Mouse (Mus musculus) lung, adult 18-20 months (tissue): ENCODE results near the gene Qprt.

ENCODE experiments used
- DNase-seq, 2 experiments: peaks; one replicate each; pipeline ENCODE4 v3.0.0; 2022; ENCODE audit warnings: mixed read lengths in 2 of 2

The Qprt gene

GRCm38 (mm10) chr7:127121911-127122270, at the start of gene Qprt:
TSS of gene Qprt (minus strand) at chr7:127122226.
- no peak for DNase-seq

GRCm38 (mm10) chr7:127166501-127166900, 44.5 kb upstream of the Qprt start:
- no peak for DNase-seq

- DNase-seq: no peak
Measured at GRCm38 (mm10) chr7:127165607-127166493, 43.8 kb upstream of the Qprt start.

- DNase-seq: no peak
Measured at GRCm38 (mm10) chr7:127164002-127164401, 42.0 kb upstream of the Qprt start.

- peak in 1 of 2 experiments; percentile 35 for DNase-seq
Measured at GRCm38 (mm10) chr7:127162546-127162945, 40.5 kb upstream of the Qprt start.

- DNase-seq: no peak
Measured at GRCm38 (mm10) chr7:127157548-127157947, 35.5 kb upstream of the Qprt start.

- DNase-seq: no peak
Measured at GRCm38 (mm10) chr7:127153477-127153876, 31.5 kb upstream of the Qprt start.

GRCm38 (mm10) chr7:127152464-127152863, 30.4 kb upstream of the Qprt start:
- DNase-seq: no peak

GRCm38 (mm10) chr7:127147901-127148300, 25.9 kb upstream of the Qprt start:
- DNase-seq: peak; percentile 18 to 52

- DNase-seq: no peak
Measured at GRCm38 (mm10) chr7:127146267-127146603, 24.2 kb upstream of the Qprt start.

GRCm38 (mm10) chr7:127145387-127146266, 23.6 kb upstream of the Qprt start:
- no peak for DNase-seq

- DNase-seq: no peak
Measured at GRCm38 (mm10) chr7:127144412-127144811, 22.4 kb upstream of the Qprt start.

- no peak for DNase-seq
Measured at GRCm38 (mm10) chr7:127142666-127143065, 20.6 kb upstream of the Qprt start.

GRCm38 (mm10) chr7:127142214-127142613, 20.2 kb upstream of the Qprt start:
- DNase-seq: no peak

- no peak for DNase-seq
Measured at GRCm38 (mm10) chr7:127140623-127141404, 18.8 kb upstream of the Qprt start.

- no peak for DNase-seq
Measured at GRCm38 (mm10) chr7:127139562-127139961, 17.5 kb upstream of the Qprt start.

GRCm38 (mm10) chr7:127139100-127139499, 17.1 kb upstream of the Qprt start:
- DNase-seq: no peak

GRCm38 (mm10) chr7:127137262-127138017, 15.4 kb upstream of the Qprt start, which contains the start of gene Spn:
TSS of gene Spn (minus strand) at chr7:127137823.
- DNase-seq: peak in 1 of 2 experiments; percentile 28

- no peak for DNase-seq
Measured at GRCm38 (mm10) chr7:127136181-127137071, 14.4 kb upstream of the Qprt start.

GRCm38 (mm10) chr7:127134821-127135447, 12.9 kb upstream of the Qprt start:
- DNase-seq: no peak

GRCm38 (mm10) chr7:127133125-127133524, 11.1 kb upstream of the Qprt start:
- no peak for DNase-seq
